Mouse (Mus musculus): ENCODE data around the gene Olfr281.

- no peak for TF ChIP-seq POLR2A (IDR thresholded peaks at IDR 0.05; ENCODE audit: borderline replicate concordance, low read depth, low read length)
- TF ChIP-seq CTCF (IDR thresholded peaks at IDR 0.05; ENCODE audit: low read depth, low read length), result no peak
Measured at GRCm38 (mm10) chr15:98424753-98425152, 27.6 kb upstream of the Olfr281 start.
